Mouse (Mus musculus): ENCODE data around the gene Wfdc1. TPM values are rescaled to one million over a fixed set of nuclear protein-coding genes. Genes with fewer than 3 reads are reported as not detected.
A peak's percentile ranks its signal among the peaks of the same experiment; 100 is the strongest.

Wfdc1 gene
- total and polyA plus RNA-seq, 3 experiments: not detected

DNA sequence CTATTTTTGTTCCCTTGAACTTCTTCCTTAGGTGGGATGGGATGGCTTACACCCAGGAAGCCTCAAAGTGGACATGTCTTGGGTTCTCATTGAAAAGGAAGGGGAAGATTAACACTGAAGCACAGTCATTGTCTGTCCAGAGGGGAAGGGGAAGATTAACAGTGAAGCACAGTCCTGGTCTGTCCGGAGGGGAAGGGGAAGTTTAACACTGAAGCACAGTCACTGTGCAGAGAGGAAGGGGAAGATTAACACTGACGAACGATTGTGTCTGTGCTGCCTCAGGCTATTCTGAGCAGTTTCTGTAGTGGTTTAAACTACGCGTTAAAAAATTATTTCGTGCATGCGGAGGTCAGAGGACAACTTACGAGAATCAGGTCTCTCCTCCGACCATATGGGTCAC, 41.0 kb downstream of the Wfdc1 start:
- no peak for DNase-seq (ENCODE audit: extremely low read depth)
- TF ChIP-seq TCF12 (IDR thresholded peaks at IDR 0.05; ENCODE audit: low read depth, low read length) (no peak), HCFC1 (IDR thresholded peaks at IDR 0.05; ENCODE audit: low read depth, low read length) (peak; percentile 25; the same call in 1 of the 2 replicates)
- dilution Hi-C loops (cut with MboI; ENCODE audit: extremely low pct_ligation_motif_present, extremely low pct_unique_long_range_greater_than_20kb, low sequenced_read_pairs): no loop called here

DNA sequence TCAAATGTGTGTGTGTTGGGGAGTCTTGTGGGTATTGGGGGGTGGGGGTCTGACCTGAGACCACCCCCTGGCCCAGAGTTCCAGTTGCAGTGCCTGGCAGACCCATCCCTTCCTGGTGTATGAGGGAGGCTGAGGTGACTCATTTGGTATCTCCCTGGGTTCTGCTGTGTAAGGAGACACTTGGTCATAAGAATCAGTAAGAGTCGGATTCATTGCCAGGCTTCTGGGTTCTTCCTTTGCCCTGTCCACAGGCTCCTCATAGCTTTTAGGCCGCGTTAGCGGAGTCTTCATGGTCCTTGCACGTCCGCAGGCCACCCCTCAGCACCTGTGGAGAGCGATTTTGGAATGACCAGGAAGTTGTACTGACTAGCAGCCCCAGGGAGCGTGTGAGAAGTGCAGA, 42.3 kb downstream of the Wfdc1 start:
- in situ Hi-C loops (cut with MboI; ENCODE audit: low pct_ligation_motif_present, low pct_unique_long_range_greater_than_20kb, low sequenced_read_pairs) (loop anchor here (10.0 kb wide), 1 partner anchor 136 kb away; the partner anchor contains the start of gene Cotl1), dilution Hi-C loops (cut with MboI; ENCODE audit: extremely low pct_ligation_motif_present, extremely low pct_unique_long_range_greater_than_20kb, low sequenced_read_pairs) (no loop called here)
- Histone ChIP-seq H3K79me2 (replicated peaks; ENCODE audit: control insufficient read depth, extremely low read depth, insufficient read depth, poor library complexity, severe bottlenecking) (no peaks in the 10 kb centered on the region), H3K9me3 (replicated peaks; ENCODE audit: low read length) (no peaks in the 10 kb centered on the region), H3K4me1 (ENCODE audit: control insufficient read depth in 1 of 2, insufficient read depth in 2 of 2) (peaks cover 8 to 12% of the 10 kb centered on the region in 2 experiments; a peak in 3 of 4 replicates), H3K27ac (ENCODE audit: insufficient read depth, low read depth) (no peak overlapping the region), H3K36me3 (replicated peaks in 1 of 2; ENCODE audit: control insufficient read depth in 1 of 2, insufficient read depth in 1 of 2, low read length in 1 of 2) (no peaks in the 10 kb centered on the region), H3K27me3 (replicated peaks) (peaks cover 29% of the 10 kb centered on the region), H3K9ac (ENCODE audit: insufficient read depth, low read depth) (no peak overlapping the region), H3K4me3 (replicated peaks in 1 of 3; ENCODE audit: low read depth in 2 of 3, low read length in 2 of 3, poor library complexity in 1 of 3) (no peak overlapping the region), H3K4me2 (ENCODE audit: insufficient read depth, low read depth, poor library complexity, severe bottlenecking) (no peak overlapping the region)
- TF ChIP-seq GABPA (IDR thresholded peaks at IDR 0.05; ENCODE audit: insufficient replicate concordance, low read depth, low read length) (no peak), PAX5 (IDR thresholded peaks at IDR 0.05; ENCODE audit: low read length) (no peak), ZKSCAN1 (IDR thresholded peaks at IDR 0.05; ENCODE audit: borderline replicate concordance, low read depth, low read length) (no peak), CHD1 (IDR thresholded peaks at IDR 0.05; ENCODE audit: low read depth, low read length) (no peak), SIN3A (IDR thresholded peaks at IDR 0.05; ENCODE audit: low read length) (no peak), IRF4 (IDR thresholded peaks at IDR 0.05; ENCODE audit: low read depth, low read length) (no peak), JUN (IDR thresholded peaks at IDR 0.05; ENCODE audit: insufficient read depth, low read depth, low read length) (no peak), TCF12 (IDR thresholded peaks at IDR 0.05; ENCODE audit: low read depth, low read length) (no peak), MAX (IDR thresholded peaks at IDR 0.05; ENCODE audit: low read length) (no peak), CHD2 (IDR thresholded peaks at IDR 0.05; ENCODE audit: low read length) (no peak), BHLHE40 (IDR thresholded peaks at IDR 0.05; ENCODE audit: low read depth, low read length) (no peak), MYC (IDR thresholded peaks at IDR 0.05; ENCODE audit: low read depth, low read length) (no peak), POLR2A (IDR thresholded peaks at IDR 0.05; ENCODE audit: low read depth, low read length) (no peak), SMC3 (IDR thresholded peaks at IDR 0.05; ENCODE audit: low read depth, low read length) (no peak)
- no peak for DNase-seq (ENCODE audit: extremely low read depth)

More for the DNA sequence above, 41.0 kb downstream of the Wfdc1 start:
- peaks cover 6 to 12% of the 10 kb centered on the region in 2 experiments; a peak in 3 of 4 replicates for H3K4me1 ChIP-seq (ENCODE audit: control insufficient read depth in 1 of 2, insufficient read depth in 2 of 2)
- H3K9ac ChIP-seq (ENCODE audit: insufficient read depth, low read depth): no peak overlapping the region
- no peaks in the 10 kb centered on the region for H3K36me3 ChIP-seq (replicated peaks in 1 of 2; ENCODE audit: control insufficient read depth in 1 of 2, insufficient read depth in 1 of 2, low read length in 1 of 2)
- H3K9me3 ChIP-seq (replicated peaks; ENCODE audit: low read length): peaks cover 5% of the 10 kb centered on the region
- H3K4me3 ChIP-seq (replicated peaks in 1 of 3; ENCODE audit: low read depth in 2 of 3, low read length in 2 of 3, poor library complexity in 1 of 3): no peak overlapping the region
- no peak overlapping the region for H3K27ac ChIP-seq (ENCODE audit: insufficient read depth, low read depth)
- H3K27me3 ChIP-seq (replicated peaks): peaks cover 26% of the 10 kb centered on the region
- no peaks in the 10 kb centered on the region for H3K79me2 ChIP-seq (replicated peaks; ENCODE audit: control insufficient read depth, extremely low read depth, insufficient read depth, poor library complexity, severe bottlenecking)
- H3K4me2 ChIP-seq (ENCODE audit: insufficient read depth, low read depth, poor library complexity, severe bottlenecking): no peak overlapping the region
- in situ Hi-C loops (cut with MboI; ENCODE audit: low pct_ligation_motif_present, low pct_unique_long_range_greater_than_20kb, low sequenced_read_pairs): loop anchor here (10.0 kb wide), 1 partner anchor 138 kb away; the partner anchor contains the start of gene Cotl1
